Mouse (Mus musculus) skeletal muscle tissue, adult 2 months (tissue): ENCODE results near the gene Rsph9.

Source experiments
- DNase-seq: peaks from one replicate; pipeline ENCODE4 v3.0.0-alpha.2; 2012; ENCODE audit warnings: low read depth, low spot score

Rsph9 gene

GRCm38 (mm10) chr17:46139872-46140271 lies 4.1 kb downstream of the Rsph9 start:
- no peak for DNase-seq

DNA sequence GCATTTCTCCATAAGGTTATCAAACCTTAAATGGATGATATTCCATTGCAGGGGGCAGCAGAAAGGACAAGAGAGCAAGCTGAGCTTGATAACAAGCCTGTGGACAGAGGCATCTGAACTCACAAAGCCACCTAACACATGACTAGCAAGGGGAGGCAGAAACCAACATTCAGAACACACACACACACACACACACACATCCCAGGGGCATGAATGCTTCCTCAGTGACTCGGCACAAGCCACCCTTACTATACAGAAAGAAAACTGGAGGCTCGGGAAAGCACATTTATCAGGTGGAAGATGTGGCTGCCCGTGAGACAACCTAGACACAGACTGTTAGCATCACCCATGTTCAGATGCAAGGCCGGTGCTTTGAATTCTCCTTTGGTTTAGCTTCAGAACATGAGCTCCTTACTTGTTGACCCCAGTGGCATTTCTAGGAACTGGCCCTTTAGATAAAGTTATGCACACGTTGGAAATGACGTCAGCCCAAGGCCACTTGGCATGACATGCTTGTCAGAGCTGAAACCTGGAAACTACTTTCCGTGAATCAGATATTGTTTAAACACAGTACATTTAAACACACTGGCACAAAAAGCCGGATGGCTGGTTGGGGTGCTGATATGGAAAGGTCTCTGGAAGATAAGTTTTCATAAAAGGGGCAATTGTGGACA lies 5.3 kb downstream of the Rsph9 start:
- DNase-seq: no peak

DNA sequence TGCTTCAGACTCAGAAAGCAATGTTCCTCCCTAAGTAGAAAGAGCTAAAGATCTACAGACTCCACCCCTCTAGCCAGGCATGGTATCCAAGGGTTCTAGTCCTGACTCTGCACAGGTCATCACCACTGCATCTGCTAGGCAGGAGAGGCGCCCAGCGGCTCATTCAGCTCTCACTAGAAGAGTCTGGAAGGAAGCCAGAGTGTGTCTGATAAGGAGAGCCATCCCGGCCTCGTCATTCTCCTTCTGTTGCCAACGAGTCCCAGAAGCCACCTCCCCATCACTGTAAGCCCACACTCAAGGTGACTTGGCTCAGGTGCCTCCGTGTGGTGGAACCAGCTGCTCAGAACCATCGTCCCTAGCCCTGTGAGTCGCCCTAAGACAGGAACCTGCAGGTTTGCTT lies 11.2 kb downstream of the Rsph9 start:
- DNase-seq: no peak

DNA sequence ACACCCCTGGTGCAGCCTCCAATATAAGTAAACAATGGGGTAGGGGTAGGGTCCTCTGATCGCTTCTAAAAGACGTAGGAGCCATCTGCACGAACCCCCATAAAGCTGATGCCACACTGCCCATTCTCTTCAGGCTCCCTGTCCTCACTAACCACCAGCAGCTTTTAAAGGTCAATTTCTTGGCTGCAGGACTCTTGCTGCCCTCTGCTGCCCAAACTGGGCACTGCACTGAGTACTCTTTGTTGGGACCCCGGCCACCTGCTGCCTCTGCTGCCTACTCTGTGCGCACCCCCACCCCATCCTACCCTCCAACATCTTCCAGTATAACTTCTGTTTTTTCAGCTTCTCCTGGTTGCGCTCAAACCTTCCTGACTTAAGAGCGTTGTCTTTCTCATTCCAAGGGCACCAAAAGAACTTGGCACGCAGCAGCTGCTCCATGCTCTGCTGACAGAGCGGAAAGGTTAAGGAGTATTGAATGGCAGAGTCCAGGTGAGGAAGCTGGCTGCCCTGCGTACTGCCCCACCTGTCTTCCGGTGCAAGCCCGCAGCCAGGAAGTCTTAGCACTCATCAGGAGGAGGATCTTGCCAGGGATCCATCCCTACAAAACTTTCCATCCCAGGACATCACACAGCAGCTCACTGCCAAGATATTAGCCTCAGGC lies 11.8 kb downstream of the Rsph9 start:
- DNase-seq: no peak

DNA sequence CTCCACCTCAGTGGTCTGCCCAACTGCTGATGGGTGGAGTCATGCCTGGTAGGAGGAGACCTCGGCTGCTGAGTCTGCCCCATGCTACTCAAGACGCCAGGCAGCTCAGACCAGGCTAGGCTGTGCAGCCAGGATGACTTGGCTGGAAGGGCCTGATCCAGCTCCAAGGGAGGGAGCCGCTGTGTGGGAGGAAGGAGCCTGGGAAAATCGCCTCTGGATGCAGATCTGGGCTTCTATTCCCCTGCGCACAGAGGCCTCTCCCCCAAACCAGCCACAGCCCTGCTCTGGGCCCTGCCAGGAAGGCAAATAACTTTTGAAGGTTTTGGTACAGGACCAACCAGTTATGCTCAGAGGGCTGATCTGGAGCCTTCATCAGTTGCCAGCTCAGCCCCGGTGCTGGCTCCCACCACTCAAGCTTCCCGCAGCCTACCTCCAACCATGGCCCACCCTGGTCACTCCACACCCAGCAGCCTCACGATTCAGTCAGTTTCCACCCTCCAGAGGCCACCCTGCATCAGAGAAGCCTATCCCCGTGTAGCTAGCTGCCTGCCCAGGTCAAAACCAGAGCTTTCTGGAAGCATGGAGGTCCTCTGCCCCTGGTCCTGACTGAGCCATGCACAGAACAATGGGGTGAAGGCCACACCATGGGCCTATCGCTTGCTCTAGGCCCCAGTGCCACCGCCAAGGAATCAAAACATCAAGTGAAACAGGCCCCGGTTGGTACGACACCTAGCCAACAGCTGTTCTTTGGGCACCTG lies 14.1 kb downstream of the Rsph9 start:
- DNase-seq: no peak

DNA sequence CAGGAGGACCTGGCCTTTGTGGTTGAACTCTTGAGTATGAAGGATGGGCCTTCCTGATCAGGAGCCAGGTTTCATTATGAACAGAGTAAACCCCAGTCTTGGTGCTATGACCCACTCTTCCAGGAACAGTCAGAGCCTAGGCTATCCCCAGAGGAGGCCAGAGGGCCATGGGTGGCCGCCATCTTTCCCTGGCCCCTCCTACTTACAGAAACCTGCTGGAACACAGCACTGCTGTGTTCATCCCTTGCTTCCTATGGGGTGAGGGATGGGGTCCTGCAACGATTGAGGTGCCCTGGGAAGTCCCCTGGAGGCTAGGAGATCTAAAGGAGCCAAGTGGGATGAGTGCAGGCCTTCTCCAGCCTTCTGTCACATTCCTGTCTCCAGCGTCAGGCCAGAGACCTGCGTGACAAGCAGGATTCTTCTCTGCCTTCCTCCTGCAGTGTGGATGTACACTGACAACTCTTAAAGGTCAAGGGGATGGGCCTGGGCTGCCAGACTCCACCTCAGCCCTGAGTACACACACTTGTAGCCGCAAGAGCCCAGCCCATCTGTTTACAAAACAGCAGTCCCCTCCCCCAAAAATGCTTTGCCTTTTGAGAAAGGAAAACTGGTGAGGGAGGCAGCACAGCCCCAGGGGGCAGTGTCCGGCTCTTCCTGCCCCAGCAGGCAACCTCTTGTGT lies 16.1 kb downstream of the Rsph9 start:
- DNase-seq: no peak

GRCm38 (mm10) chr17:46126608-46127007 lies 17.4 kb downstream of the Rsph9 start:
- no peak for DNase-seq

DNA sequence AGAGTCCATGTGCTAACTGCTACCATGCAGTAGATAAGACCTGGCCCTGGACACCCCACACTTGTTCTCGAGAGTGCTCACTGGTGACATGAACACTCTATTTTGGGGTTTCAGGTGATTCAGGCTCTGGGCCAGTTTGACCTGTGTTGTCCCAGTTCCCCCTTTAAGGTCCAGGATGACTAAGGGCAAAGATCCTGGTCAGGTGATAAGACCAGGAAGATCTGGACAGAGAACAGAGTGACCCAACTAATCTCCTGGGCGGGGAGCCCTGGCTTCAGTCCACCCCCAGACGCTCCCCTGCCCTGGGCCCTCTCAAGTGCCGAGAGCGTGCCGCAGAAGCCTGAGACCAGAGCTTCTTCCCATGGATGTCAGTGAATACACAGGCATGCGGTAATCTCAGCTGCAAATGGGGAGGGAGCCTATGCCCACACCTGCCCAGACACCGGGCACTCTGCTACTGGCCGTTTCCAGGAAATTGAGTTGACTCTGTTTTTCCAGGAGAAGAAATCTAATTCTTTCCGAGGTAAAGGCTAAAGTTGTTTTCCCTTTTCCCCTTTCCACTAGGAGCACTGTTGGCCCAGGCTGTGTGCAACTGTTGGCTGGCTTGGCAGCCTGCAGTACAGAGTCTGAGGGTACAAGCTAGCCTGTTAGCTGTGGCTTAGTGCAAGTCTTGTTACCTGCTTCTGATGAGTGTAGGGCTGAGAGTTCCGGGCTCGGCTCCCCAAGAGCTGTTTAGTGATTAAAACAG lies 19.9 kb downstream of the Rsph9 start:
- DNase-seq: peak; percentile 87

DNA sequence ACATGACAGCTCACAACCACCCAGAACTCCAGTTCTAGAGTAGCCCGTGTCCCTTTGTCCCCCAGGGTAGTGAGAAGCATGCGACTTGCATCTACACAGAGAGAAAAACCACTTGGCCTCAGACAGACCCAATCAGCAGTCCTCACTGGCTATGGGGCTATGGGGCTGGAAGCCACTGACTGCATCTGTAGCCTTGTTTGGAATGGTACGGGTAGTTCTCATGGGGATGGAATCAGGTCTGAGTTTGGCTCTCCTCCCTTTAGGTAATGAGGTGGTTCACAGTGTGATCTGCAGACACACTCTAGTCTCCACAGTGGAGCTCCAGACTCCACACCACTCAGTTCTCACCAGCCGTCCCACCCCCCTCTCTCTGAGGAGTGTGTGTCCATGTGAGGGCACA lies 20.7 kb downstream of the Rsph9 start:
- no peak for DNase-seq

DNA sequence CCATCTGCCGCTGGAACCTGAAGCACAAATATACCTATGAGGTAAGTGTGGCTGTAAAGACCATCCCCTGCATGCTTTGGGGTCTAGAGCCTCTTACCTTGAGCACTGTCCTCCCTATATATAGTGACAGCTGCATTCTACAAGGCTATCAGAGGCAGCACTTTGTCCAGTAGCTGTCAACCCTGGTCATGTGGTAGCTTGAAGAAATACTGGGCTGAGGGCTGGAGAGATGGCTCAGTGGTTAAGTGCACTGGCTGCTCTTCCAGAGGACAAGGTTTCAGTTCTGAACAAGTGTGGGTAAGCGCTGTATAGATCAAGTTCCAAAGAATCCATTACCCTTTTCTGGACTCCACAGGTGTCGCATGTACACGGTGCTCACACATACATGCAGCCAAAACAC lies 21.2 kb downstream of the Rsph9 start:
- no peak for DNase-seq

- DNase-seq: no peak
Observed at GRCm38 (mm10) chr17:46119641-46120040, 24.4 kb downstream of the Rsph9 start.

- DNase-seq: no peak
Observed at GRCm38 (mm10) chr17:46118423-46118850, 25.6 kb downstream of the Rsph9 start.

GRCm38 (mm10) chr17:46117623-46118422 lies 26.2 kb downstream of the Rsph9 start:
- DNase-seq: no peak

GRCm38 (mm10) chr17:46116881-46117280 lies 27.1 kb downstream of the Rsph9 start:
- no peak for DNase-seq

DNA sequence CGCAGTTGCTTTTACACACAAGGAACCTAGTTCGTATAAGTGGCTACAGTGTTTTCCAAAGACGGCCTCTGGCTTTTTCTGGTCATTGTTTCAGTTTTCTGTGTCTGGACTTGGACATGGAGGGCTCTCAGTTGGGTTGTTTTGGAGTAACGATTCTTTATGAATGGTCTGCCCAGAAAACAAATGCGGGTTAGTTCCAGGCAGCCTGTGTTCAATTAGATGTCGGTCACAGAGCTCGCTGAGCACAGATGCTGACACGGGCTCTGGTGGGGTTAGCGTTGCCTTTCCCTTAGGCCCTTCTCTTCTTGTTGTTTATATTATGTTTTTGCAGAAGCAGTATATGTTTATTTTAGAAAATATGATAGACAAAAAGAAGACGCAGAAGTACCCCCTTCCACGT lies 27.9 kb downstream of the Rsph9 start:
- DNase-seq: no peak

- peak; percentile 36 for DNase-seq
Observed at GRCm38 (mm10) chr17:46115489-46115888, 28.5 kb downstream of the Rsph9 start.

DNA sequence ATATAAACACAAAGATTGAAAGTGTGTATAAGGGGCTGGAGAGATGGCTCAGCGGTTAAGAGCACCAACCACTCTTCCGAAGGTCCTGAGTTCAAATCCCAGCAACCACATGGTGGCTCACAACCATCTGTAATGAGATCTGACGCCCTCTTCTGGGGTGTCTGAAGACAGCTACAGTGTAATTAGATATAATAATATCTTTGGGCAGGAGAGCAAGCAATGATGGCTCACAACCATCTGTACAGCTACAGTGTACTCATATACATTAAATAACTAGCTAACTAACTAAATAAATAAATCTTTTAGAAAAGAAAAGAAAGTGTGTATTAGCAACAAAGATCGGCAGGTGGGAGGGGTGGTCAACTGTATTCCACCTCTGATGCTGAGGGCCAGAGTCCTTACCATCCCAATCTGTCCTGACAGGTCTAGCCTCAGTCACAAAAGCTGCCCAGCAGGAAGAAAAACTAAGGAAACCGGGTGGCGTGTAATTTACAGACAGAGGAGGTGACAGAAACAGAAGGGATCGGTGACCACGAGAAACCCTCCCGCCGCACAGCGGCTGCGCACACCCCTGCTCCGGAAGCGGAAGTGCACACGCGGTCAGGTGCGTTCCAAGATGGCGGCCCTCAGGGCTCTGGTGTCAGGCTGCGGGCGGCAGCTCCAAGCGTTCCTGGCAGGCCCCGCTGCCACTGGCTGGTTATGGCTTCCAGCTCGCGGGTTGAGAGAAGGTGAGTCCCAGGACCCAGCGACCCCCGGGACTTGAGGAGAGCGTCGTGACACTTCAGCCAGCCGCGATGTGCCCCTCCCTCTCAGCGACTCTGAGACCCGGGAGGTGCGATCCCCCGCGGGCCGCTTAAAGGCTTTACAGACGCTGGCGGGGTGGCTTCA lies 33.4 kb downstream of the Rsph9 start, which contains the start of gene Mrps18a:
TSS of gene Mrps18a (plus strand) at position 585 of the 888 bp plus-strand sequence.
- DNase-seq: peak; percentile 76

- DNase-seq: no peak
Observed at GRCm38 (mm10) chr17:46108286-46108685, 35.7 kb downstream of the Rsph9 start.

DNA sequence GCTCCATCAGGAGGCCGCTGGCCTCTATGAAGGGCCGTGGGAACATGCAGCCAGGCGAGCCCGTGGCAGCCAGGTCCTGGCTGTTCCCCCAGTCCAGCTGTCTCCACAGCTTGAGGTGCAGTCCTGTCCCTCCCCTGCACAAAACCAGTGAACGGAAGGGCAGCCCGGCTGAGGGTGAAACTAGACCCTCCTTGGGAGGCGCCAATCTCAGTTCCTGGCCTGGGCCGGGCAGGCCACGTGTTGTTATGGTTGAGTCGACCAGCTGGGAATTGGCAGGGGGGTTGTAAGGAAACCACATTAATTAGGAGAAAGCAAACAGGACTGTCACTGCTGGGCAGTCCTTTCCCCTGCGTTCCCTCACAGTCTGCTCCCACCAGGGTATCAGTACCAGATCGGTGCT lies 39.5 kb downstream of the Rsph9 start:
- DNase-seq: peak; percentile 80
